Mouse (Mus musculus) CH12.LX (cell line): ENCODE results near the gene Wdr86. TPM values are rescaled to one million over a fixed set of nuclear protein-coding genes. Genes with fewer than 3 reads are reported as not detected.

Experiments
- DNase-seq: peaks from one replicate; pipeline ENCODE4 v3.0.0-alpha.2; 2013; ENCODE audit errors: extremely low read depth
- H3K27ac ChIP-seq: 2 replicates; pipeline ENCODE4 v1.5.1; 2012; ENCODE audit warnings: low read depth, mild to moderate bottlenecking, control low read depth, moderate library complexity; ENCODE audit not compliant: insufficient read depth
- H3K27me3 ChIP-seq: replicated peaks from 2 replicates; pipeline ENCODE3; 2012; ENCODE audit warnings: inconsistent platforms
- H3K36me3 ChIP-seq, 2 experiments: replicated peaks in 1 of 2; 2 replicates each; pipeline versions ENCODE3 to v1.6.1; 2012; ENCODE audit warnings: inconsistent platforms in 1 of 2, low read length in 1 of 2, mild to moderate bottlenecking in 1 of 2, mixed read lengths in 1 of 2, moderate library complexity in 1 of 2; ENCODE audit not compliant: control insufficient read depth in 1 of 2, insufficient read depth in 1 of 2
- H3K4me1 ChIP-seq, 2 experiments: 2 replicates each; pipeline ENCODE4 v1.6.1; 2012; ENCODE audit warnings: inconsistent platforms in 1 of 2, moderate library complexity in 1 of 2; ENCODE audit not compliant: insufficient read depth in 2 of 2, control insufficient read depth in 1 of 2
- H3K4me2 ChIP-seq: 2 replicates; pipeline ENCODE4 v1.6.1; 2012; ENCODE audit warnings: low read depth, mild to moderate bottlenecking, control low read depth; ENCODE audit not compliant: poor library complexity, insufficient read depth, severe bottlenecking
- H3K4me3 ChIP-seq, 3 experiments: fragments of 150-350 bp in 1 of 3; sonication (generic) in 1 of 3; replicated peaks in 1 of 3; 2 replicates each; pipeline versions ENCODE3 to v1.5.1; 2011 to 2012; ENCODE audit warnings: low read depth in 2 of 3, low read length in 2 of 3, mild to moderate bottlenecking in 2 of 3, moderate library complexity in 2 of 3, control low read depth in 1 of 3, improper control_type of control experiment in 1 of 3, inconsistent platforms in 1 of 3, mixed read lengths in 1 of 3; ENCODE audit not compliant: poor library complexity in 1 of 3
- H3K79me2 ChIP-seq: replicated peaks from 2 replicates; pipeline ENCODE4 v1.6.1; 2012; ENCODE audit warnings: mild to moderate bottlenecking, moderate library complexity; ENCODE audit not compliant: control insufficient read depth, poor library complexity, insufficient read depth, severe bottlenecking; ENCODE audit errors: extremely low read depth
- H3K9ac ChIP-seq: 2 replicates; pipeline ENCODE4 v1.6.1; 2012; ENCODE audit warnings: low read depth, mild to moderate bottlenecking, control low read depth, moderate library complexity; ENCODE audit not compliant: insufficient read depth
- H3K9me3 ChIP-seq: replicated peaks from 2 replicates; pipeline ENCODE3; 2012; ENCODE audit warnings: low read length, inconsistent platforms, mixed read lengths
- BHLHE40 ChIP-seq: IDR thresholded peaks from 2 replicates; pipeline ENCODE4 v1.6.1; 2011; ENCODE audit warnings: mild to moderate bottlenecking, low read depth, low read length, improper control_type of control experiment
- CHD1 ChIP-seq: IDR thresholded peaks from 2 replicates; pipeline ENCODE4 v1.6.1; 2012; ENCODE audit warnings: low read depth, low read length, improper control_type of control experiment, inconsistent platforms
- CHD2 ChIP-seq: IDR thresholded peaks from 2 replicates; pipeline ENCODE4 v1.6.1; 2011; ENCODE audit warnings: low read length, improper control_type of control experiment
- E2F4 ChIP-seq: IDR thresholded peaks from 2 replicates; pipeline ENCODE4 v1.6.1; 2011; ENCODE audit warnings: low read depth, low read length, improper control_type of control experiment; ENCODE audit not compliant: insufficient replicate concordance
- ELF1 ChIP-seq: IDR thresholded peaks from 2 replicates; pipeline ENCODE4 v1.6.1; 2014; ENCODE audit warnings: low read depth, mild to moderate bottlenecking, inconsistent platforms, low read length, improper control_type of control experiment
- EP300 ChIP-seq: IDR thresholded peaks from 2 replicates; pipeline ENCODE4 v1.6.1; 2011; ENCODE audit warnings: low read length, improper control_type of control experiment
- GABPA ChIP-seq: IDR thresholded peaks from 2 replicates; pipeline ENCODE4 v1.6.1; 2012; ENCODE audit warnings: low read depth, low read length, improper control_type of control experiment, inconsistent platforms; ENCODE audit not compliant: insufficient replicate concordance
- HCFC1 ChIP-seq: IDR thresholded peaks from 2 replicates; pipeline ENCODE4 v1.6.1; 2012; ENCODE audit warnings: low read depth, mild to moderate bottlenecking, inconsistent platforms, low read length, improper control_type of control experiment
- IRF4 ChIP-seq: IDR thresholded peaks from 2 replicates; pipeline ENCODE4 v1.6.1; 2014; ENCODE audit warnings: low read depth, mild to moderate bottlenecking, inconsistent platforms, low read length, improper control_type of control experiment
- JUND ChIP-seq: conservative IDR thresholded peaks from 2 replicates; pipeline ENCODE4 v1.6.1; 2011; ENCODE audit warnings: low read depth, low read length, improper control_type of control experiment
- MAX ChIP-seq: IDR thresholded peaks from 2 replicates; pipeline ENCODE4 v1.6.1; 2011; ENCODE audit warnings: low read length, improper control_type of control experiment
- MAZ ChIP-seq: IDR thresholded peaks from 2 replicates; pipeline ENCODE4 v1.6.1; 2012; ENCODE audit warnings: low read depth, mild to moderate bottlenecking, inconsistent platforms, low read length, improper control_type of control experiment, moderate library complexity
- MXI1 ChIP-seq: IDR thresholded peaks from 2 replicates; pipeline ENCODE4 v1.6.1; 2011; ENCODE audit warnings: mild to moderate bottlenecking, low read depth, low read length, improper control_type of control experiment
- MYC ChIP-seq: IDR thresholded peaks from 2 replicates; pipeline ENCODE4 v1.6.1; 2011; ENCODE audit warnings: low read depth, mild to moderate bottlenecking, improper control_type of control experiment, low read length
- PAX5 ChIP-seq: IDR thresholded peaks from 2 replicates; pipeline ENCODE4 v1.6.1; 2012; ENCODE audit warnings: low read length, inconsistent platforms, mixed read lengths
- RAD21 ChIP-seq: IDR thresholded peaks from 2 replicates; pipeline ENCODE4 v1.6.1; 2011; ENCODE audit warnings: low read depth, mild to moderate bottlenecking, low read length, improper control_type of control experiment, moderate library complexity
- SIN3A ChIP-seq: IDR thresholded peaks from 2 replicates; pipeline ENCODE4 v1.6.1; 2012; ENCODE audit warnings: low read length, improper control_type of control experiment, inconsistent platforms
- TCF12 ChIP-seq: IDR thresholded peaks from 2 replicates; pipeline ENCODE4 v1.6.1; 2014; ENCODE audit warnings: low read depth, mild to moderate bottlenecking, inconsistent platforms, low read length, improper control_type of control experiment
- UBTF ChIP-seq: IDR thresholded peaks from 2 replicates; pipeline ENCODE4 v1.6.1; 2012; ENCODE audit warnings: low read depth, mild to moderate bottlenecking, inconsistent platforms, low read length, improper control_type of control experiment, moderate library complexity
- USF1 ChIP-seq: IDR thresholded peaks from 2 replicates; pipeline ENCODE4 v1.6.1; 2014; ENCODE audit warnings: low read depth, mild to moderate bottlenecking, inconsistent platforms, low read length, improper control_type of control experiment
- ZKSCAN1 ChIP-seq: IDR thresholded peaks from 2 replicates; pipeline ENCODE4 v1.6.1; 2012; ENCODE audit warnings: low read depth, inconsistent platforms, low read length, improper control_type of control experiment, borderline replicate concordance
- ZMIZ1 ChIP-seq: IDR thresholded peaks from 2 replicates; pipeline ENCODE4 v1.6.1; 2012; ENCODE audit warnings: low read depth, mild to moderate bottlenecking, inconsistent platforms, low read length, improper control_type of control experiment
- ZNF384 ChIP-seq: IDR thresholded peaks from 2 replicates; pipeline ENCODE4 v1.6.1; 2012; ENCODE audit warnings: low read depth, low read length, improper control_type of control experiment, inconsistent platforms
- dilution Hi-C: fragments of 300-500 bp; cut with MboI; formaldehyde crosslinking; loops from 2 replicates; pipeline ENCODE4 v1.14.3; 2020; ENCODE audit warnings: low sequenced_read_pairs; ENCODE audit not compliant: extremely low pct_unique_long_range_greater_than_20kb, extremely low pct_ligation_motif_present
- in situ Hi-C: fragments of 300-500 bp; cut with MboI; formaldehyde crosslinking; loops from 3 replicates; pipeline ENCODE4 v1.14.3; 2019; ENCODE audit warnings: low sequenced_read_pairs, low pct_ligation_motif_present, low pct_unique_long_range_greater_than_20kb, mixed read lengths
- polyA plus RNA-seq: library from polyadenylated mRNA; unstranded; fragments of >175 nt; gene quantifications from 2 replicates; pipeline ENCODE4 v1.2.1, GENCODE M21; 2012; ENCODE audit warnings: low read depth; ENCODE audit not compliant: insufficient read length
- total RNA-seq, 2 experiments: library from RNA; depleted of rRNA; stranded (reverse); fragments of 300-350 nt in 1 of 2; fragments of >200 nt in 1 of 2; gene quantifications; 2 replicates each; pipeline ENCODE4 v1.2.3; 2012 to 2014

Wdr86 gene
- total and polyA plus RNA-seq, 3 experiments, result 0.08 to 0.16 TPM; not detected in 1

DNA sequence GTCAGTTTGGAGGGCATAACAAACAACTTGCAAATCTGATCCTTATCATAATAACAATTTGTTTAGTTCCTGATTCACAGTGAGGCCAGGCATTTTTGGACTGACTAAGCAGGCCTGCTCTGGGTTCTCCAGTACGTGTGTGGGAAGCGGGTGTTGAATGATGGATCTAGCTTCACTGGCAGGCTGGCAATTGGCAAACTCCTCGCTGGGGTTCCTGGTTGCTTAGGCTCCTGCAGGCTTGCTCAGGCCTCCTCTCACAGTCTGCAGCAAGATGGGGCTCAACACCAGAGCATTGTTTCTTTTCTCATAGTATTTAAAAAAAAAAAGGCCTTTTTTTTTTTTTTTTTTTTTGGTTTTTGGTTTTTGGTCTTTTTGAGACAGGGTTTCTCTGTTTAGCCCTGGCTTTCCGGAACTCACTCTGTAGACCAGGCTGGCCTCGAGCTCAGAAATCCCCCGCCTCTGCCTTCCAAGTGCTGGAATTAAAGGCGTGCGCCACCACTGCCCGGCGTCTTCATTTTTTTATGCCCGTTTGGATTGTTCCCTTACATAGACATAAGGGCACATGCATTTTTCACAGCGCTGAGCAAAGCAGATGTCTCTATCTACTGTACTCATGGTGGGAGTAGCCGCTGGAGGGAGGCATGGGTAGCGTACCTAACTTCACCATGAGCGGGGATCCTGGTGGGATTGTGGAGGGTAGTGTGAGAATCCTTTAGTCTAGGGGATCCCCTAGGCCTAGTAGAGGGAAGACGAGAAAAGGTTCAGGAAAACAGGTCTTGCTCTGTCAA, 45.8 kb downstream of the Wdr86 start:
- TF ChIP-seq GABPA (no peak), UBTF (0 out of 2 replicates have a peak, but pooled peaks have one; percentile 29), MXI1 (peak; percentile 18; the same call in 1 of the 2 replicates), EP300 (no peak), CHD1 (0 out of 2 replicates have a peak, but pooled peaks have one; percentile 78), JUND (no peak), USF1 (no peak), ELF1 (peak; percentile 49; the same call in 1 of the 2 replicates), PAX5 (no peak), MYC (no peak), E2F4 (no peak), HCFC1 (peak; percentile 31; the same call in 1 of the 2 replicates), MAZ (no peak), TCF12 (no peak), IRF4 (no peak), MAX (no peak), ZNF384 (peak; percentile 93), ZMIZ1 (no peak), BHLHE40 (no peak), SIN3A (peak; percentile 20), ZKSCAN1 (no peak), RAD21 (no peak; the same call in 1 of the 2 replicates), CHD2 (no peak)
- peaks cover 8 to 16% of the 10 kb centered on the region in 2 experiments for H3K36me3 ChIP-seq
- H3K9me3 ChIP-seq, result no peaks in the 10 kb centered on the region
- H3K79me2 ChIP-seq, result peaks cover 30% of the 10 kb centered on the region
- peak overlapping the region; percentile 54 to 80 (median 62) for H3K4me3 ChIP-seq
- no peaks in the 10 kb centered on the region for H3K27me3 ChIP-seq
- dilution Hi-C loops (no loop called here), in situ Hi-C loops (no loop called here)
- H3K4me2 ChIP-seq, result peak overlapping the region; percentile 42
- peaks cover 8 to 12% of the 10 kb centered on the region in 2 experiments for H3K4me1 ChIP-seq
- peak; percentile 58 for DNase-seq
- peak overlapping the region; percentile 81 for H3K9ac ChIP-seq
- peak overlapping the region; percentile 96 for H3K27ac ChIP-seq
